Mouse (Mus musculus) liver, embryonic 14.5 days (tissue): ENCODE measurements around the gene Pcdh9. TPM values are rescaled to one million over a fixed set of nuclear protein-coding genes. Genes with fewer than 3 reads are reported as not detected.

ENCODE experiments used
- ATAC-seq: fragments of 200-750 bp; cut with Nextera tagmentation; 2 replicates; pipeline ENCODE4 v1.8.0; 2017; ENCODE audit warnings: moderate number of reproducible peaks, mild to moderate bottlenecking, moderate library complexity; ENCODE audit not compliant: insufficient read depth
- DNase-seq, 3 experiments: peaks; one replicate each; pipeline ENCODE4 v3.0.0-alpha.2; 2012 to 2013; ENCODE audit warnings: low read depth in 3 of 3, low spot score in 3 of 3
- H3K27ac ChIP-seq: fragments of 300-500 bp; sonication (generic); 2 replicates; pipeline ENCODE4 v1.5.1; 2014; ENCODE audit warnings: moderate library complexity, mild to moderate bottlenecking, control low read depth, inconsistent platforms
- H3K27me3 ChIP-seq: fragments of 300-500 bp; sonication (generic); 2 replicates; pipeline ENCODE4 v1.6.1; 2014; ENCODE audit warnings: mild to moderate bottlenecking, low read length, moderate library complexity; ENCODE audit not compliant: control insufficient read depth, insufficient read depth
- H3K36me3 ChIP-seq: fragments of 300-500 bp; sonication (generic); replicated peaks from 2 replicates; pipeline ENCODE4 v1.6.1; 2014; ENCODE audit warnings: low read depth; ENCODE audit not compliant: control insufficient read depth, insufficient read depth
- H3K4me1 ChIP-seq, 2 experiments: fragments of 200-500 bp in 1 of 2; fragments of 300-500 bp in 1 of 2; sonication (generic) in 1 of 2; replicated peaks; 2 replicates each; pipeline ENCODE4 v1.6.1; 2012 to 2014; ENCODE audit warnings: antibody characterized with exemption in 1 of 2, inconsistent platforms in 1 of 2, low read length in 1 of 2; ENCODE audit not compliant: control insufficient read depth in 2 of 2, insufficient read depth in 2 of 2
- H3K4me2 ChIP-seq: fragments of 300-500 bp; sonication (generic); 2 replicates; pipeline ENCODE4 v1.6.1; 2014; ENCODE audit warnings: low read depth, mild to moderate bottlenecking, control low read depth, moderate library complexity
- H3K4me3 ChIP-seq, 2 experiments: fragments of 200-500 bp in 1 of 2; fragments of 300-500 bp in 1 of 2; sonication (generic) in 1 of 2; 2 replicates each; pipeline ENCODE4 v1.5.1; 2012 to 2014; ENCODE audit warnings: low read depth in 2 of 2, low read length in 2 of 2, mild to moderate bottlenecking in 2 of 2, control low read depth in 1 of 2, inconsistent platforms in 1 of 2, moderate library complexity in 1 of 2; ENCODE audit not compliant: insufficient read depth in 1 of 2
- H3K9ac ChIP-seq: fragments of 300-500 bp; sonication (generic); replicated peaks from 2 replicates; pipeline ENCODE4 v1.6.1; 2014; ENCODE audit warnings: mild to moderate bottlenecking, control low read depth, moderate library complexity
- H3K9me3 ChIP-seq: fragments of 300-500 bp; sonication (generic); 2 replicates; pipeline ENCODE4 v1.6.1; 2016; ENCODE audit warnings: low read length, mixed read lengths; ENCODE audit not compliant: control insufficient read depth
- CTCF ChIP-seq: IDR thresholded peaks from 2 replicates; pipeline ENCODE4 v1.5.1; 2016; ENCODE audit warnings: antibody characterized with exemption, low read depth, control low read depth
- EP300 ChIP-seq: IDR thresholded peaks from 2 replicates; pipeline ENCODE4 v1.6.1; 2016; ENCODE audit warnings: antibody characterized with exemption, low read depth
- WGBS: fragments of 180-500 bp; shearing (Covaris S2); extraction: QIAGEN DNeasy Blood & Tissue Kit; methylation state at CpG from one replicate; pipeline ENCODE4 v1.1.7; 2014; ENCODE audit not compliant: insufficient replicate concordance; 5-methylcytosine and 5-hydroxymethylcytosine counted together
- polyA plus RNA-seq, 2 experiments: library from polyadenylated mRNA; depleted of rRNA in 1 of 2; stranded (reverse) in 1 of 2; unstranded in 1 of 2; fragments of >200 nt; fragmentation: Nextera tagmentation in 1 of 2; extraction: Ambion mirVana in 1 of 2; gene quantifications; 2 replicates each; pipeline versions ENCODE4 v1.2.1 to v1.2.3; 2012 to 2014

The Pcdh9 gene
- polyA plus RNA-seq, 2 experiments = 0.06 to 0.23 TPM

DNA sequence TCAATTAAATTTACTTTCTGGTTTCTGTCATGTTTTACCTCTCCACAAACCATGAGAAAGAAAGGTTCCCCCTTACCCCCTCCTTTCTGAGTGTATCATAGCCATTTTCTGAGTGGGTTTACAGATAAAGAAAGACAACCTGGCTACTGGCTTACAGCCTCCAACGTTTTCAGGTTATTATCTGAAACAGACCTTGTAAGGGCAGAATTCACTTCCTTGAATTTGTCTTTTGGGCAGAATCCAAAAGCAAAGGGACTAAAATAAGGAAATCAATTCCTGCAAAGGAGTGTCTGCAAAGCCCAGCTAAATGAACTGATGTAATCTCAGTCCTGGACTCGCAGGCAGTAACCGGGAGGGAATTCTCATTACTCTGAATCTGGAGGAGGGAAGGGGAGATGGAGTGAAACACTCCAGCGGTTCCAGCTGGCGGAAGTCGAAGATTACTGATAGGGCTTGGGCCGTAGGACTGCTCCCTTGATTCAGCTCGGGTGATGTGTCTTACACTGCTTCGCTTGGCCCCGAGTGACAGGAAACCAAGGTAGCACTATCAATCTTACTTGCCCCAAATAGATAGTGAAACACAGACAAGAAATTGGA, 156.3 kb downstream of the Pcdh9 start:
- ATAC-seq = no peak
- H3K4me3 ChIP-seq = no peak overlapping the region
- TF ChIP-seq EP300 = no peak
- TF ChIP-seq CTCF = no peak

DNA sequence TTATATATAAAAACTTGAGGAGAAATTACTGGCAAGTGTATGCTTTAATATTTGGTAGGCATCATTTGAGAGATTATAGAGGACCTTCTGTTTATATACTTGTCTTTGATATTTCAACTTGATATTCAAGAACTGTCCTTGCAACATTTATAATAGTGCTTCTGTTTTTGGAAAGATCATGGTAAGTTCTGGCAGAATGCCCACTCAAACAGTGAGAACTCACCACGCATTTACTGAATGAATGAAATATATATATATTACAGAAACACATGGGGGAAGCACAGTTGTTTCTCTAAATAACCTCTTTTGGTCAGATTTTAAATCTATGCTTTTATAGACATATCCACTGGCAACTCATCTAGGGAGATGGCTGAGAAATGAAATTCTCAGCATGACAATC, 164.7 kb downstream of the Pcdh9 start:
- ATAC-seq (no peak), DNase-seq (no peak)
- Histone ChIP-seq H3K9me3 (no peaks in the 10 kb centered on the region), H3K27ac (no peak overlapping the region), H3K4me2 (no peak overlapping the region), H3K4me1 (no peaks in the 10 kb centered on the region), H3K36me3 (no peaks in the 10 kb centered on the region), H3K4me3 (no peak overlapping the region), H3K27me3 (no peaks in the 10 kb centered on the region), H3K9ac (no peak overlapping the region)
- TF ChIP-seq EP300 (no peak), CTCF (no peak)
- 54% methylated on average over 1 of the region's 1 CpGs for WGBS

More for the DNA sequence above, 156.3 kb downstream of the Pcdh9 start:
- no peaks in the 10 kb centered on the region for H3K9me3 ChIP-seq
- H3K27me3 ChIP-seq = no peaks in the 10 kb centered on the region
- H3K4me2 ChIP-seq = no peak overlapping the region
- 40% methylated on average over 10 of the region's 10 CpGs for WGBS
- no peaks in the 10 kb centered on the region for H3K36me3 ChIP-seq
- H3K9ac ChIP-seq = no peak overlapping the region
- H3K27ac ChIP-seq = no peak overlapping the region
- no peaks in the 10 kb centered on the region for H3K4me1 ChIP-seq
- no peak for DNase-seq

DNA sequence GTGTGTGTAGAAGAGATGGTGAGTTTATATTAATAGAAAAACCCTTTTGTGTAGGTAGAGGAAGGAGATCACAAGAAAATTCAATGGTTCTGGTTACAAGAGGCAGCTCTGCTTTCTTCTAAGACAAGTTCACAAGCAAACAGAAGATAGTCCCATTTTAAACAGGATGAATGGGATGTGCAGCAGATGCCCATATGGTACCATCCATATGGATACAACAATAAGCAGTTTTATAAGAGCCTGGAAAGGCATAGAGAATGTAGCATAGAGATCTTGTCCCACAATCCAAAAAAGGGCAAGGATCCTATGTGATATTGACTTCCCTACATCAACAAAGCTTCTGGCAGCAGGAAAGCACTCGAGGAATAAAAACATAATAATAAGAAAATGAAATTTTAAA, 171.3 kb downstream of the Pcdh9 start:
- Histone ChIP-seq H3K4me3 (no peak overlapping the region), H3K27ac (no peak overlapping the region), H3K36me3 (no peaks in the 10 kb centered on the region), H3K27me3 (no peaks in the 10 kb centered on the region), H3K4me2 (no peak overlapping the region), H3K9me3 (no peaks in the 10 kb centered on the region), H3K9ac (no peak overlapping the region), H3K4me1 (no peaks in the 10 kb centered on the region)
- 36% methylated on average over 1 of the region's 1 CpGs for WGBS
- TF ChIP-seq CTCF (no peak), EP300 (no peak)
- ATAC-seq = no peak
- DNase-seq = no peak

DNA sequence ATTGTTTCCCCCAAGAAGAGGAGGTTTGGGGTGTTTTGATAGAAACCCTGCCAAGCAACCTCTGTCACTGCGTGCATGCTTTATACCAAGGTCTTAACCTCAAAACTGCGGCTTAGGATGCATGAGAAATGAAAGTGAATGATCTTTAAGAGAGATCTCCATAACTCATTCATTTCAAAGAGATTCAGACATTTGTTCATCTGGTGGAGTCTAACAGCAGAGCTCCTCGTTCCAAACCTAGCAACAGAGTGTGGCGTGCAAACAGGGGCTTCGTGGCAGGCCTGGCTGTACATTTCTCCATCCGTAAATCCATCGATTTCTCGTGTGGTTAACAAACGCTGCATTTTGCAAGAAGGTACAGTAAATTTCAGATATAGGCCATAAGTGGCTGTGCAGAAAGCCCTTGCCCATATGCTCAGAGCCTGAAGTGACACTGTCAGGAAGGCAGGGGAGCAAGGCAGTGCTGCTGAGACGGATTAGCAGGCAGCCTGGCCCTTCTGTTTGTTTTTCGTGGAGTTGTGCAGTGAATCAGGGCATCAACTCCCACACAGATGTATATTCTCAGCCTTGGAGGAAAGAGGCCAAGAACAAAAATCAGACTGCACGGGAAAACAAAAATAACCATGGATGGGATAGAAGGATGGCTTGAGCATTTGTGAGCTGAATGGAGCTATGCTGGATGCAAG, 177.1 kb downstream of the Pcdh9 start:
- 64% methylated on average over 12 of the region's 12 CpGs for WGBS
- Histone ChIP-seq H3K27ac (no peak overlapping the region), H3K36me3 (no peaks in the 10 kb centered on the region), H3K9me3 (no peaks in the 10 kb centered on the region), H3K4me2 (no peak overlapping the region), H3K4me3 (no peak overlapping the region), H3K9ac (no peak overlapping the region), H3K4me1 (no peaks in the 10 kb centered on the region), H3K27me3 (no peaks in the 10 kb centered on the region)
- DNase-seq (no peak), ATAC-seq (no peak)
- no peak for TF ChIP-seq CTCF
- TF ChIP-seq EP300 = no peak

DNA sequence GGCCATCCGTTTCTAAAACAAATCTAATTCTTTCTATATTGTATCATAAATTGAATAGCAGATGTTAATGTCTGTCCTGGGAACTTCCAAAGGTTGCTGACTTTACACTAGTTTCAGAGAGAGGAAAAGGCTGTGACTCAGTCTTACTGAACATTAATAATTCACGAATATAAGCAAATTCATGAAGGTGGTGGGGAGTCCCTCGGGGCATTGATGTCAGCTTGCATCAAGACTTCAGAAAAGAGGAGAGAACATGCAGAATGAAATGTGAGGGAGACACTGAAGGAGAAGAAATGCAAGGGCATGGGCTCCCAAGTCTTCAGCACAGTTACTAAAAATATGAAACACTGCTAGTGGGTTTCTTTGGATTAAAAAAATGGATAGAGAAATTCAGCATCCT, 181.8 kb downstream of the Pcdh9 start:
- H3K36me3 ChIP-seq = no peaks in the 10 kb centered on the region
- H3K27ac ChIP-seq = no peak overlapping the region
- DNase-seq (no peak), ATAC-seq (no peak)
- WGBS = 48% methylated on average over 3 of the region's 3 CpGs
- no peaks in the 10 kb centered on the region for H3K4me1 ChIP-seq
- H3K4me2 ChIP-seq = no peak overlapping the region
- H3K9ac ChIP-seq = no peak overlapping the region
- H3K9me3 ChIP-seq = no peaks in the 10 kb centered on the region
- no peak overlapping the region for H3K4me3 ChIP-seq
- H3K27me3 ChIP-seq = no peaks in the 10 kb centered on the region
- no peak for TF ChIP-seq CTCF
- TF ChIP-seq EP300 = no peak
